Mouse (Mus musculus) right cerebral cortex, postnatal 10 days (tissue): Measurements from ENCODE around the gene Akp3.

Experiments used
- DNase-seq, 2 experiments: peaks; one replicate each; pipeline ENCODE4 v3.0.0; 2021; ENCODE audit warnings: low spot score in 2 of 2

Gene Akp3

GRCm38 (mm10) chr1:87124673-87125072 is at the start of gene Akp3:
Gene Akp3, plus strand, starts transcription at chr1:87124973.
- DNase-seq, result no peak

- DNase-seq, result no peak
These were observed 38.6 kb upstream of the Akp3 start for GRCm38 (mm10) chr1:87086196-87086595.

GRCm38 (mm10) chr1:87086964-87087363 is 37.8 kb upstream of the Akp3 start:
- no peak for DNase-seq

GRCm38 (mm10) chr1:87089251-87089650 is 35.5 kb upstream of the Akp3 start:
- DNase-seq, result no peak

GRCm38 (mm10) chr1:87089828-87090227 is 34.9 kb upstream of the Akp3 start, which contains the start of gene Alppl2:
Gene Alppl2, minus strand, starts transcription at chr1:87089928.
- no peak for DNase-seq

- no peak for DNase-seq
These were observed 29.1 kb upstream of the Akp3 start for GRCm38 (mm10) chr1:87095642-87096041.

- peak; percentile 31 to 64 for DNase-seq
These were observed 26.3 kb upstream of the Akp3 start for GRCm38 (mm10) chr1:87098358-87098975.

GRCm38 (mm10) chr1:87101411-87101810 is 23.4 kb upstream of the Akp3 start, which contains the start of gene Alpi:
Gene Alpi, minus strand, starts transcription at chr1:87101606.
- no peak for DNase-seq

GRCm38 (mm10) chr1:87102114-87102513 is 22.7 kb upstream of the Akp3 start:
- no peak for DNase-seq

GRCm38 (mm10) chr1:87103936-87104335 is 20.8 kb upstream of the Akp3 start:
- DNase-seq, result no peak

- no peak for DNase-seq
These were observed 18.2 kb upstream of the Akp3 start for GRCm38 (mm10) chr1:87106536-87106935.

- no peak for DNase-seq
These were observed 16.2 kb upstream of the Akp3 start for GRCm38 (mm10) chr1:87108564-87108963.

GRCm38 (mm10) chr1:87111719-87112354 is 12.9 kb upstream of the Akp3 start:
- no peak for DNase-seq

- no peak for DNase-seq
These were observed 10.0 kb upstream of the Akp3 start for GRCm38 (mm10) chr1:87114784-87115183.

- DNase-seq, result peak; percentile 61
These were observed 2.6 kb downstream of the Akp3 start for GRCm38 (mm10) chr1:87127206-87128030.

GRCm38 (mm10) chr1:87131803-87132202 is 7.0 kb downstream of the Akp3 start:
- no peak for DNase-seq

- no peak for DNase-seq
These were observed 16.8 kb downstream of the Akp3 start for GRCm38 (mm10) chr1:87141550-87141949.

GRCm38 (mm10) chr1:87142456-87142855 is 17.7 kb downstream of the Akp3 start:
- DNase-seq, result no peak

- no peak for DNase-seq
These were observed 18.4 kb downstream of the Akp3 start for GRCm38 (mm10) chr1:87143141-87143540.

GRCm38 (mm10) chr1:87149422-87149821 is 24.6 kb downstream of the Akp3 start:
- no peak for DNase-seq

GRCm38 (mm10) chr1:87151286-87151685 is 26.5 kb downstream of the Akp3 start:
- DNase-seq, result no peak

GRCm38 (mm10) chr1:87153776-87154500 is 29.2 kb downstream of the Akp3 start:
- DNase-seq, result no peak
